Mouse (Mus musculus) liver, embryonic 14.5 days (tissue): ENCODE measurements around the gene Tmem189.

Experiments used
- CTCF ChIP-seq: IDR thresholded peaks from 2 replicates; pipeline ENCODE4 v1.5.1; 2016; ENCODE audit warnings: antibody characterized with exemption, low read depth, control low read depth
- EP300 ChIP-seq: IDR thresholded peaks from 2 replicates; pipeline ENCODE4 v1.6.1; 2016; ENCODE audit warnings: antibody characterized with exemption, low read depth

- no peak for TF ChIP-seq CTCF
- TF ChIP-seq EP300: no peak
These were observed 89.1 kb downstream of the Tmem189 start for GRCm38 (mm10) chr2:167600481-167600995.
